Mouse (Mus musculus): ENCODE data around the gene Acad11. TPM values are rescaled to one million over a fixed set of nuclear protein-coding genes. Genes with fewer than 3 reads are reported as not detected.

Gene Acad11
- polyA plus RNA-seq (2012; rRNA removed) (11.9 and 13.5 TPM in 2 replicates), polyA plus RNA-seq (2014; fragmentation: Nextera tagmentation; extraction: Ambion mirVana) (16.3 and 18.8 TPM in 2 replicates)

DNA sequence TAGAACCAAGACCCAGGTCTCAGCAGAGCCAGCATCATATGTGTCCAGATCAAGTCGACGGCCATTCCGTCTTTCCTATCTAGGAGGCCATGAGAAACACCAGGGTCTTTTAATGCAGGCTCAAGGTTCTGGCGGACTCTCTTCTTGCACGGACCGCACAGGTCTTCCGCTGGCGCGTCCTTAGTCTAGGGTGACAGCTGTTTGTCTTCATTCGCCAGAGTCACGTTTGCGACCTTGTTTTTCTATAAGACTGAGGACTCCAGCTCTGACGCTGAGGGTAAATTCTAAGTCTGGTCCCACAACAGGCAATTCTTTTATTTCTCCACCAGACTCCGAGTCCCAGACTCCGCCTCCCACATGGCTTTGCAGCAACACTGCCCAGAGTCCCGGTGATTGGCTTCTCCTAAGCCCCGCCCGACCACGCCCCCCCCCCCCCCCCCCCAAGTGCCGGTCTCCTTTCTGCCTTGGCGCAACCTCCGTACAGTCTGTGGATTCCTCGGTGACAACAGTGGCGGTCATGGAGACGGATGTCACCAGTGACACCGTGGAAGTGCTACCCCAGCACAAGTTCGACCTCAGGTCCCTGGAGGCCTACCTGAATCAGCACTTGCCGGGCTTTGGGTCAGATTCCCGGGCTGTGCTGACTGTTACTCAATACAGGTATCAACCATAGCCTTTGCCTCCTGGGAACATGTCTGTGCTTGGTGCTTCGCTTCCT, at the start of gene Acad11:
Gene Acad11 (plus strand): TSS at position 134 of the 718 bp plus-strand sequence.
- TF ChIP-seq CTCF (IDR thresholded peaks at IDR 0.05; ENCODE audit: low read depth) (no peak), EP300 (IDR thresholded peaks at IDR 0.05; ENCODE audit: low read depth) (0 out of 2 replicates have a peak, but pooled peaks have one; percentile 14)
- ATAC-seq (ENCODE audit: insufficient read depth) = peak; percentile 92
- Histone ChIP-seq H3K9ac (replicated peaks) (peak within 1 kb of the TSS; percentile 84), H3K4me3 (ENCODE audit: insufficient read depth in 1 of 2, low read depth in 2 of 2, low read length in 2 of 2) (peak within 1 kb of the TSS; percentile 99), H3K36me3 (replicated peaks; ENCODE audit: control insufficient read depth, insufficient read depth, low read depth) (no peaks in the 10 kb centered on the region), H3K27me3 (ENCODE audit: control insufficient read depth, insufficient read depth, low read length) (no peaks in the 10 kb centered on the region), H3K27ac (no peak within 1 kb of the TSS; the same call in 1 of the 2 replicates), H3K4me1 (replicated peaks; ENCODE audit: control insufficient read depth in 2 of 2, insufficient read depth in 2 of 2, low read length in 1 of 2) (peaks cover 7 to 9% of the 10 kb centered on the region in 2 experiments; a peak in 3 of 4 replicates), H3K4me2 (ENCODE audit: low read depth) (peak within 1 kb of the TSS; percentile 79), H3K9me3 (ENCODE audit: control insufficient read depth, low read length) (no peaks in the 10 kb centered on the region)
- DNase-seq (ENCODE audit: low read depth in 3 of 3, low spot score in 3 of 3) = peak; percentile 72 to 79 (median 73)
- 0% methylated on average over 27 of the region's 30 CpGs for WGBS (ENCODE audit: insufficient replicate concordance)

GRCm38 (mm10) chr9:104014526-104014925, 48.7 kb upstream of the Acad11 start:
- WGBS (ENCODE audit: insufficient replicate concordance) = 31% methylated on average over 1 of the region's 1 CpGs
- Histone ChIP-seq H3K27me3 (ENCODE audit: control insufficient read depth, insufficient read depth, low read length) (no peaks in the 10 kb centered on the region), H3K4me3 (ENCODE audit: insufficient read depth in 1 of 2, low read depth in 2 of 2, low read length in 2 of 2) (no peak overlapping the region), H3K4me2 (ENCODE audit: low read depth) (no peak overlapping the region), H3K9ac (replicated peaks) (no peak overlapping the region), H3K36me3 (replicated peaks; ENCODE audit: control insufficient read depth, insufficient read depth, low read depth) (no peaks in the 10 kb centered on the region), H3K9me3 (ENCODE audit: control insufficient read depth, low read length) (no peaks in the 10 kb centered on the region), H3K27ac (no peak overlapping the region), H3K4me1 (replicated peaks; ENCODE audit: control insufficient read depth in 2 of 2, insufficient read depth in 2 of 2, low read length in 1 of 2) (no peaks in the 10 kb centered on the region)
- no peak for ATAC-seq (ENCODE audit: insufficient read depth)
- no peak for TF ChIP-seq EP300 (IDR thresholded peaks at IDR 0.05; ENCODE audit: low read depth)
- no peak for TF ChIP-seq CTCF (IDR thresholded peaks at IDR 0.05; ENCODE audit: low read depth)
- no peak for DNase-seq (ENCODE audit: low read depth in 3 of 3, low spot score in 3 of 3)

- DNase-seq (ENCODE audit: low read depth in 3 of 3, low spot score in 3 of 3) (no peak), ATAC-seq (ENCODE audit: insufficient read depth) (no peak)
- WGBS (ENCODE audit: insufficient replicate concordance) = 84% methylated on average over 10 of the region's 10 CpGs
- Histone ChIP-seq H3K4me1 (replicated peaks; ENCODE audit: control insufficient read depth in 2 of 2, insufficient read depth in 2 of 2, low read length in 1 of 2) (no peaks in the 10 kb centered on the region), H3K27ac (no peak overlapping the region), H3K27me3 (ENCODE audit: control insufficient read depth, insufficient read depth, low read length) (no peaks in the 10 kb centered on the region), H3K9ac (replicated peaks) (no peak overlapping the region), H3K36me3 (replicated peaks; ENCODE audit: control insufficient read depth, insufficient read depth, low read depth) (no peaks in the 10 kb centered on the region), H3K4me2 (ENCODE audit: low read depth) (no peak overlapping the region), H3K4me3 (ENCODE audit: insufficient read depth in 1 of 2, low read depth in 2 of 2, low read length in 2 of 2) (no peak overlapping the region), H3K9me3 (ENCODE audit: control insufficient read depth, low read length) (no peaks in the 10 kb centered on the region)
- no peak for TF ChIP-seq EP300 (IDR thresholded peaks at IDR 0.05; ENCODE audit: low read depth)
- TF ChIP-seq CTCF (IDR thresholded peaks at IDR 0.05; ENCODE audit: low read depth) = no peak
Observed at GRCm38 (mm10) chr9:104021026-104021425, 42.2 kb upstream of the Acad11 start.

- no peak overlapping the region for H3K9ac ChIP-seq (replicated peaks)
- no peaks in the 10 kb centered on the region for H3K9me3 ChIP-seq (ENCODE audit: control insufficient read depth, low read length)
- TF ChIP-seq CTCF (IDR thresholded peaks at IDR 0.05; ENCODE audit: low read depth) = no peak
- no peak for TF ChIP-seq EP300 (IDR thresholded peaks at IDR 0.05; ENCODE audit: low read depth)
- DNase-seq (ENCODE audit: low read depth in 3 of 3, low spot score in 3 of 3) = no peak
- no peaks in the 10 kb centered on the region for H3K4me1 ChIP-seq (replicated peaks; ENCODE audit: control insufficient read depth in 2 of 2, insufficient read depth in 2 of 2, low read length in 1 of 2)
- WGBS (ENCODE audit: insufficient replicate concordance) = 77% methylated on average over 8 of the region's 8 CpGs
- ATAC-seq (ENCODE audit: insufficient read depth) = no peak
- no peak overlapping the region for H3K4me3 ChIP-seq (ENCODE audit: insufficient read depth in 1 of 2, low read depth in 2 of 2, low read length in 2 of 2)
- no peaks in the 10 kb centered on the region for H3K27me3 ChIP-seq (ENCODE audit: control insufficient read depth, insufficient read depth, low read length)
- no peak overlapping the region for H3K4me2 ChIP-seq (ENCODE audit: low read depth)
- no peaks in the 10 kb centered on the region for H3K36me3 ChIP-seq (replicated peaks; ENCODE audit: control insufficient read depth, insufficient read depth, low read depth)
- no peak overlapping the region for H3K27ac ChIP-seq
Observed at GRCm38 (mm10) chr9:104027186-104027585, 36.0 kb upstream of the Acad11 start.

DNA sequence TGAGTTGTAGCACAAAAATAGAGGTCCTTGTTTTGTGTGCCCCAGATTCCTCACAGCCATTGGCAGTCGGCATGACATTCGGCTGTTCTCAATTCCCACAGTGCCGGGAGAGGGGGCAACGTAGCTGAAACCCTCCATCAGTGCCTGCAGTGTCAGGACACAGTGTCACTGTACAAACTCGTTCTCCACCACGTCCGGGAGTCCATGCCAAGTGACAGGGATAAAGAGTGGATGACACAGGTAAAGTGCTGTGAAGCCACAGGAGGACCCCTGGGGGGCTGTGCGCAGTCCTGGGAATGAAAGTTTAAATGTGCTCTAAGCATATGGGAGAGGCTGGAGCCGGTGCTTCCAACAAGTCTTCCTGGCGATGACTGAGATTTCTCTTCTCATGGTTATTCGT, 33.3 kb upstream of the Acad11 start:
- Histone ChIP-seq H3K4me2 (ENCODE audit: low read depth) (no peak overlapping the region), H3K27ac (no peak overlapping the region), H3K27me3 (ENCODE audit: control insufficient read depth, insufficient read depth, low read length) (no peaks in the 10 kb centered on the region), H3K36me3 (replicated peaks; ENCODE audit: control insufficient read depth, insufficient read depth, low read depth) (no peaks in the 10 kb centered on the region), H3K4me3 (ENCODE audit: insufficient read depth in 1 of 2, low read depth in 2 of 2, low read length in 2 of 2) (no peak overlapping the region), H3K4me1 (replicated peaks; ENCODE audit: control insufficient read depth in 2 of 2, insufficient read depth in 2 of 2, low read length in 1 of 2) (no peaks in the 10 kb centered on the region; a peak in 1 of 4 replicates), H3K9ac (replicated peaks) (no peak overlapping the region), H3K9me3 (ENCODE audit: control insufficient read depth, low read length) (no peaks in the 10 kb centered on the region)
- TF ChIP-seq EP300 (IDR thresholded peaks at IDR 0.05; ENCODE audit: low read depth) = no peak
- TF ChIP-seq CTCF (IDR thresholded peaks at IDR 0.05; ENCODE audit: low read depth) = no peak
- 78% methylated on average over 11 of the region's 11 CpGs for WGBS (ENCODE audit: insufficient replicate concordance)
- DNase-seq (ENCODE audit: low read depth in 3 of 3, low spot score in 3 of 3) (no peak), ATAC-seq (ENCODE audit: insufficient read depth) (no peak)

All from liver, embryonic 14.5 days (tissue).